Mouse (Mus musculus): ENCODE results near the gene Ube2j2. TPM values are rescaled to one million over a fixed set of nuclear protein-coding genes. Genes with fewer than 3 reads are reported as not detected.
A peak's percentile ranks its signal among the peaks of the same experiment; 100 is the strongest.

Ube2j2 gene
- 72.0 and 81.6 TPM in 2 replicates for polyA plus RNA-seq (2015; fragmentation: Nextera tagmentation; extraction: Ambion mirVana)

DNA sequence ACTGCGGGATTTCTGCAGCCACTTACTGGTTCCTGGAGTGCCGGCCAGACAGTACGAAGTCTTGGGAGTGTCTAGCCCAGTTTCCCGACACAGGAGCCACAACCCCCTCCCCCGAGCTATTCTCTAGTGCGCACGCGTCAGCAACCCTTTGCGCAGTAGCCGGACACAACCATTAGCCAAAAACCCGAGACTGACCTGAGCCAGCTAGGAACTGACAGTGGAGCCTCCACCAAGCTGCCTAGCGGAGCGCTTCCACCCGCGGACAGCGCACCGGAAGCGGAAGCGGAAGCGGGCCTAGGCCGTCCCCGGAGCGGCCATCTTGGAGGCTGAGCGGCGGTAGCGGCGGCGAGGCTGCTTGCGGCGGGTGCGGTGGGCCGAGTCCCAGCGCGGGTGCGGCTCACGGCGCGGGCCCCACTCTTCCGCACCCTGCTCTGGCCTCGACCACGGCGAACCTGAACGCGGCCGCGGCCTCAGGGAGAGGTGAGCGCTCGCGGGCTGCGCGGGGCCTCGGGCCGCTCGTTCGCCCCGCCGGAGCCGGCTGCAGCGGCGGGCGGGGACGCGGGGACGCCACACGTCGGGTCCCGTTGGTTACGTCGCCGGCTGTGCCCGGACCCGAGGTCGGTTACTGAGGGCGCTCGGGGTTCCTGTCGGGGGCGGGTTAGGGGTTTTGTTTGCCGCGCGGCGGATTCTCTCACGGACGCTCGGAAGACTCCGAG lies at the start of gene Ube2j2:
Gene Ube2j2, plus strand, starts transcription at position 298 of the 716 bp plus-strand sequence.
- no peaks in the 10 kb centered on the region; the same call in 1 of the 2 replicates for H3K27me3 ChIP-seq (replicated peaks)
- peaks cover 25% of the 10 kb centered on the region for H3K4me1 ChIP-seq
- H3K4me2 ChIP-seq = peak within 1 kb of the TSS; percentile 97
- under 1% methylated on average over 73 of the region's 85 CpGs for WGBS
- peak within 1 kb of the TSS; percentile 99 for H3K4me3 ChIP-seq
- ATAC-seq (ENCODE audit: extremely low read depth, insufficient number of reproducible peaks, low FRiP score, low TSS enrichment) = peak; percentile 91
- H3K27ac ChIP-seq (replicated peaks) = peak within 1 kb of the TSS; percentile 84
- H3K36me3 ChIP-seq = peaks cover 23% of the 10 kb centered on the region
- H3K9me3 ChIP-seq = no peaks in the 10 kb centered on the region
- H3K9ac ChIP-seq = peak within 1 kb of the TSS; percentile 97

DNA sequence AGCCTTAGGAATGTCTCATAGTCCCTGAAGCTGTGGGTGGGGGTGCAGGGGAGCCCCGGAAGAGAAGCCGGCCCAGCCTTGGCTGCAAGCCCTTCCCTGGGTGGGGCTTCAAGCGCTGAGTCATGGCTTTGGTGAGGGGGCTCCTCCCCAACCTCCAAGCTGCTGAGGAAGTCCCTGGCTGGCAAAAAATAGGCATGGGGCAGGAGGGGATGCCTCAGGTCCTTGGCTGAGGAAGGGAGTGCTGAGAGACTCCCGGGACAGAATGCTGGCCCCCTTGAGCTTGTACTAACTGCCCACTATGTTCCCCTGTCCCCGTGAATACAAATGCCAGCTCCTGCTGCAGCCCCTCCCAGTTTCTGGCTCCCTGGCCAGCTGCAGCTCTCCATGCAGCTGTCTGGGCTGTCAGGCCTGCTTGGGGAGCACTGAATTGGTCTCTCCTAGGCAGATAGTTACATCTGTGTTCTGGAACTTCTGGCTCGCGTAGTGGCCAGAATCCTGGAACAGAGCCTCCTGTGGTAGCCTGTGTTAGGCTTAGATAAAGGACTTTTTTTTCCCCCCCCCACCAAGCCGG lies 49.2 kb upstream of the Ube2j2 start:
- Histone ChIP-seq H3K27ac (replicated peaks) (peak overlapping the region; percentile 55), H3K36me3 (peaks cover 39% of the 10 kb centered on the region), H3K27me3 (replicated peaks) (no peaks in the 10 kb centered on the region), H3K4me2 (peak overlapping the region; percentile 91), H3K4me3 (peak overlapping the region; percentile 92), H3K9ac (peak overlapping the region; percentile 64), H3K4me1 (peaks cover 45% of the 10 kb centered on the region), H3K9me3 (no peaks in the 10 kb centered on the region)
- ATAC-seq (ENCODE audit: extremely low read depth, insufficient number of reproducible peaks, low FRiP score, low TSS enrichment) = no peak
- WGBS = 19% methylated on average over 8 of the region's 8 CpGs

GRCm38 (mm10) chr4:155895216-155895615 lies 48.4 kb upstream of the Ube2j2 start:
- H3K4me3 ChIP-seq = peak overlapping the region; percentile 92; the same call in 1 of the 2 replicates
- no peak for ATAC-seq (ENCODE audit: extremely low read depth, insufficient number of reproducible peaks, low FRiP score, low TSS enrichment)
- peaks cover 43% of the 10 kb centered on the region for H3K4me1 ChIP-seq
- peak overlapping the region; percentile 91 for H3K4me2 ChIP-seq
- peak overlapping the region; percentile 55; the same call in 1 of the 2 replicates for H3K27ac ChIP-seq (replicated peaks)
- H3K9me3 ChIP-seq = no peaks in the 10 kb centered on the region
- H3K36me3 ChIP-seq = peaks cover 39% of the 10 kb centered on the region
- peak overlapping the region; percentile 62; the same call in 1 of the 2 replicates for H3K9ac ChIP-seq
- 38% methylated on average over 6 of the region's 6 CpGs for WGBS
- no peaks in the 10 kb centered on the region for H3K27me3 ChIP-seq (replicated peaks)

GRCm38 (mm10) chr4:155895826-155896225 lies 47.8 kb upstream of the Ube2j2 start:
- Histone ChIP-seq H3K27ac (replicated peaks) (no peak overlapping the region), H3K9ac (no peak overlapping the region), H3K27me3 (replicated peaks) (no peaks in the 10 kb centered on the region), H3K9me3 (no peaks in the 10 kb centered on the region), H3K4me3 (no peak overlapping the region), H3K4me2 (no peak overlapping the region), H3K4me1 (peaks cover 40% of the 10 kb centered on the region), H3K36me3 (peaks cover 45% of the 10 kb centered on the region)
- ATAC-seq (ENCODE audit: extremely low read depth, insufficient number of reproducible peaks, low FRiP score, low TSS enrichment) = no peak
- 89% methylated on average over 4 of the region's 4 CpGs for WGBS

GRCm38 (mm10) chr4:155896461-155896860 lies 47.2 kb upstream of the Ube2j2 start:
- no peak overlapping the region for H3K4me2 ChIP-seq
- H3K27me3 ChIP-seq (replicated peaks) = no peaks in the 10 kb centered on the region
- ATAC-seq (ENCODE audit: extremely low read depth, insufficient number of reproducible peaks, low FRiP score, low TSS enrichment) = no peak
- H3K4me1 ChIP-seq = peaks cover 44% of the 10 kb centered on the region
- peaks cover 51% of the 10 kb centered on the region for H3K36me3 ChIP-seq
- no peak overlapping the region for H3K4me3 ChIP-seq
- no peak overlapping the region for H3K9ac ChIP-seq
- H3K27ac ChIP-seq (replicated peaks) = no peak overlapping the region
- H3K9me3 ChIP-seq = no peaks in the 10 kb centered on the region
- 92% methylated on average over 12 of the region's 12 CpGs for WGBS

DNA sequence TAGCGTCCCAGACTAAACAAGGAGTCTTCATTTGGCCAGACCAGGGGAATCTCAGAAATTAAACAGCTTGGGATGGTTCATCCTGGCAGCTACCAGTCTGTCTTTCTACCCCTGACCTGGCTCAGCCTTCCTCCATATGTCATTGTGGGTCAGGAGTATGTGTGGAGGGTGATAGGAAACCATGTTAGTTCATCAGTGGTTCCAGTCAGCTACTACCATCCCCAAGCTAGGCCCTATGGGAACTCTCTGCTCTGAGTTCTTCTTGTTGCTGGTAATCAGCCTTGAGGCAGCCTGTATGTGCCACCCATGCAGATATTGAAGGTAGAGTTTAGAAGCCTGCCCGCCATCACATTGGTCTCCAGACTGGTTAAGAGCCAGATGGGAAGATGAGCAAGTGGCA lies 45.3 kb upstream of the Ube2j2 start:
- Histone ChIP-seq H3K4me2 (no peak overlapping the region), H3K36me3 (peaks cover 70% of the 10 kb centered on the region), H3K9ac (no peak overlapping the region), H3K4me1 (peaks cover 36% of the 10 kb centered on the region), H3K9me3 (no peaks in the 10 kb centered on the region), H3K27ac (replicated peaks) (no peak overlapping the region), H3K27me3 (replicated peaks) (no peaks in the 10 kb centered on the region), H3K4me3 (no peak overlapping the region)
- 88% methylated on average over 2 of the region's 2 CpGs for WGBS
- no peak for ATAC-seq (ENCODE audit: extremely low read depth, insufficient number of reproducible peaks, low FRiP score, low TSS enrichment)

DNA sequence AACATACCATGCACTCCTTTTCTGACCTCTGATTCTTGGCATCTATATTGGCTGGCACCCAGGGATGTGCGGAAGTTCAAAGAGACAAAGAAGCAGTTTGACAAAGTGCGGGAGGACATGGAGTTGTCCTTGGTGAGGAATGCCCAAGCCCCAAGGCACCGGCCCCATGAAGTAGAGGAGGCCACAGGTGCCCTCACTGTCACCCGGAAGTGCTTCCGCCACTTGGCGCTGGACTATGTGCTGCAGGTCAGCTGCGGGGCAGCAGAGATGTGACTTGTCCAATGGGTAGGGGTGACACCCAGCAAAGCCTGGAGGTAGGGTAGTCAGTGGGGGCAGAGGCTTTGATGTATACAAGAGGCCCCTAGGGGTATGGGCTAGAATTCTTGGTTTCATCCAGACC lies 44.3 kb upstream of the Ube2j2 start:
- Histone ChIP-seq H3K4me2 (no peak overlapping the region), H3K27ac (replicated peaks) (no peak overlapping the region), H3K27me3 (replicated peaks) (no peaks in the 10 kb centered on the region), H3K9me3 (no peaks in the 10 kb centered on the region), H3K9ac (no peak overlapping the region), H3K36me3 (peaks cover 80% of the 10 kb centered on the region), H3K4me1 (peaks cover 25% of the 10 kb centered on the region), H3K4me3 (no peak overlapping the region)
- ATAC-seq (ENCODE audit: extremely low read depth, insufficient number of reproducible peaks, low FRiP score, low TSS enrichment) = no peak
- 92% methylated on average over 7 of the region's 7 CpGs for WGBS

GRCm38 (mm10) chr4:155901205-155901604 lies 42.4 kb upstream of the Ube2j2 start:
- 0 out of 2 replicates have a peak, but pooled peaks have one; percentile 19 for ATAC-seq (ENCODE audit: extremely low read depth, insufficient number of reproducible peaks, low FRiP score, low TSS enrichment)
- WGBS = 59% methylated on average over 3 of the region's 3 CpGs
- no peaks in the 10 kb centered on the region for H3K9me3 ChIP-seq
- H3K27me3 ChIP-seq (replicated peaks) = no peaks in the 10 kb centered on the region
- H3K4me1 ChIP-seq = peaks cover 10% of the 10 kb centered on the region
- H3K4me2 ChIP-seq = no peak overlapping the region
- H3K27ac ChIP-seq (replicated peaks) = peak overlapping the region; percentile 5; the same call in 1 of the 2 replicates
- H3K36me3 ChIP-seq = peaks cover 95% of the 10 kb centered on the region
- no peak overlapping the region for H3K4me3 ChIP-seq
- no peak overlapping the region for H3K9ac ChIP-seq

DNA sequence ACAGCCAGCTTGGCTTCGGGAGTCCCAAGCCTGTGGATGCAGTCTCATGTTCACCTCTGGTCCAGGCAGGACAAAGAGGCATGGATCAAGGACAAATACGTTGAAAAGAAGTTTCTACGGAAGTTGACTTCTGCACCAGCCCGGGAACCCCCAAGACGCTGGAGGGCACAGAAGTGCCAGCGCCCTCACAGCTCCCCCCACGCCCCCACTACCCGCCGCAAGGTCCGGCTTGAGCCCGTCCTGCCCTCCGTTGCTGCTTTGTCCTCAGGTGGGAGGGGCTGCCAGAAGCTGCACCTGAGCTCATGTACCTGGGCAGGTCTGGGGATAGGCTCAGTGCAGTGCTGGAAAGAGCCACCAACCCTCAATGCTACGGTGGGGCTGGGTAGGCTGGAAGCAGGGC lies 40.4 kb upstream of the Ube2j2 start:
- H3K4me2 ChIP-seq = no peak overlapping the region
- no peak overlapping the region for H3K4me3 ChIP-seq
- no peaks in the 10 kb centered on the region for H3K9me3 ChIP-seq
- no peaks in the 10 kb centered on the region for H3K27me3 ChIP-seq (replicated peaks)
- WGBS = 89% methylated on average over 13 of the region's 13 CpGs
- H3K27ac ChIP-seq (replicated peaks) = no peak overlapping the region
- H3K9ac ChIP-seq = no peak overlapping the region
- peaks cover 10% of the 10 kb centered on the region for H3K4me1 ChIP-seq
- ATAC-seq (ENCODE audit: extremely low read depth, insufficient number of reproducible peaks, low FRiP score, low TSS enrichment) = no peak
- peaks cover 87% of the 10 kb centered on the region for H3K36me3 ChIP-seq

- 90% methylated on average over 13 of the region's 13 CpGs for WGBS
- H3K9me3 ChIP-seq = no peaks in the 10 kb centered on the region
- ATAC-seq (ENCODE audit: extremely low read depth, insufficient number of reproducible peaks, low FRiP score, low TSS enrichment) = no peak
- H3K4me1 ChIP-seq = peaks cover 10% of the 10 kb centered on the region
- H3K27ac ChIP-seq (replicated peaks) = no peak overlapping the region
- H3K4me3 ChIP-seq = no peak overlapping the region
- H3K4me2 ChIP-seq = no peak overlapping the region
- no peak overlapping the region for H3K9ac ChIP-seq
- H3K27me3 ChIP-seq (replicated peaks) = no peaks in the 10 kb centered on the region
- peaks cover 74% of the 10 kb centered on the region for H3K36me3 ChIP-seq
Observed at GRCm38 (mm10) chr4:155904318-155905102, 39.1 kb upstream of the Ube2j2 start.

GRCm38 (mm10) chr4:155905634-155906033 lies 38.0 kb upstream of the Ube2j2 start:
- Histone ChIP-seq H3K27ac (replicated peaks) (no peak overlapping the region), H3K36me3 (peaks cover 63% of the 10 kb centered on the region), H3K4me2 (no peak overlapping the region), H3K9me3 (no peaks in the 10 kb centered on the region), H3K4me1 (peaks cover 9% of the 10 kb centered on the region), H3K27me3 (replicated peaks) (no peaks in the 10 kb centered on the region), H3K9ac (no peak overlapping the region), H3K4me3 (no peak overlapping the region)
- no peak for ATAC-seq (ENCODE audit: extremely low read depth, insufficient number of reproducible peaks, low FRiP score, low TSS enrichment)
- WGBS = 85% methylated on average over 13 of the region's 13 CpGs
